Mouse (Mus musculus) limb, embryonic 11.5 days (tissue): Measurements from ENCODE around the gene Dus3l. TPM values are rescaled to one million over a fixed set of nuclear protein-coding genes. Genes with fewer than 3 reads are reported as not detected.

ENCODE experiments used
- ATAC-seq: fragments of 200-750 bp; cut with Nextera tagmentation; 2 replicates; pipeline ENCODE4 v1.8.0; 2017; ENCODE audit warnings: low read depth; ENCODE audit not compliant: insufficient number of reproducible peaks, low FRiP score, low TSS enrichment
- DNase-seq: peaks from one replicate; pipeline ENCODE4 v3.0.0-alpha.2; 2015; ENCODE audit warnings: low spot score
- H3K27ac ChIP-seq: fragments of 300-500 bp; sonication (generic); replicated peaks from 2 replicates; pipeline ENCODE4 v1.5.1; 2014; ENCODE audit warnings: low read depth, mild to moderate bottlenecking, low read length
- H3K27me3 ChIP-seq: fragments of 300-500 bp; sonication (generic); 2 replicates; pipeline ENCODE4 v1.6.1; 2014; ENCODE audit warnings: mild to moderate bottlenecking, low read length, mixed read lengths; ENCODE audit not compliant: control insufficient read depth, insufficient read depth
- H3K36me3 ChIP-seq: fragments of 300-500 bp; sonication (generic); 2 replicates; pipeline ENCODE4 v1.6.1; 2014; ENCODE audit warnings: mild to moderate bottlenecking, low read length, moderate library complexity, mixed read lengths; ENCODE audit not compliant: control insufficient read depth, insufficient read depth
- H3K4me1 ChIP-seq: fragments of 300-500 bp; sonication (generic); 2 replicates; pipeline ENCODE4 v1.6.1; 2014; ENCODE audit warnings: low read length, mixed read lengths; ENCODE audit not compliant: control insufficient read depth, insufficient read depth
- H3K4me2 ChIP-seq: fragments of 300-500 bp; sonication (generic); 2 replicates; pipeline ENCODE4 v1.6.1; 2014; ENCODE audit warnings: low read depth, mild to moderate bottlenecking, moderate library complexity; ENCODE audit not compliant: severe bottlenecking
- H3K4me3 ChIP-seq: fragments of 300-500 bp; sonication (generic); 2 replicates; pipeline ENCODE4 v1.5.1; 2014; ENCODE audit warnings: low read depth, low read length
- H3K9ac ChIP-seq: fragments of 300-500 bp; sonication (generic); 2 replicates; pipeline ENCODE4 v1.6.1; 2014; ENCODE audit warnings: mild to moderate bottlenecking, low read length
- H3K9me3 ChIP-seq: fragments of 300-500 bp; sonication (generic); 2 replicates; pipeline ENCODE4 v1.6.1; 2016; ENCODE audit warnings: low read length; ENCODE audit not compliant: control insufficient read depth
- WGBS: fragments of 180-500 bp; shearing (Covaris S2); extraction: QIAGEN DNeasy Blood & Tissue Kit; methylation state at CpG from one replicate; pipeline ENCODE4 v1.1.7; 2014; 5-methylcytosine and 5-hydroxymethylcytosine counted together
- polyA plus RNA-seq: library from polyadenylated mRNA; unstranded; fragments of >200 nt; fragmentation: Nextera tagmentation; extraction: Ambion mirVana; gene quantifications from 2 replicates; pipeline ENCODE4 v1.2.1, GENCODE M21; 2014

The Dus3l gene
- polyA plus RNA-seq, 1 experiment from 2014 or later, result 37.3 TPM

- H3K4me1 ChIP-seq, result no peaks in the 10 kb centered on the region; the same call in 1 of the 2 replicates
- WGBS, result 18% methylated on average over 24 of the region's 24 CpGs
- no peak overlapping the region for H3K9ac ChIP-seq
- no peak overlapping the region for H3K4me3 ChIP-seq
- H3K27me3 ChIP-seq, result no peaks in the 10 kb centered on the region
- ATAC-seq (0 out of 2 replicates have a peak, but pooled peaks have one; percentile 37), DNase-seq (peak; percentile 88)
- H3K9me3 ChIP-seq, result no peaks in the 10 kb centered on the region
- no peak overlapping the region for H3K4me2 ChIP-seq
- no peak overlapping the region for H3K27ac ChIP-seq
- no peaks in the 10 kb centered on the region for H3K36me3 ChIP-seq
Measured at GRCm38 (mm10) chr17:56814316-56815056, 49.9 kb downstream of the Dus3l start.

DNA sequence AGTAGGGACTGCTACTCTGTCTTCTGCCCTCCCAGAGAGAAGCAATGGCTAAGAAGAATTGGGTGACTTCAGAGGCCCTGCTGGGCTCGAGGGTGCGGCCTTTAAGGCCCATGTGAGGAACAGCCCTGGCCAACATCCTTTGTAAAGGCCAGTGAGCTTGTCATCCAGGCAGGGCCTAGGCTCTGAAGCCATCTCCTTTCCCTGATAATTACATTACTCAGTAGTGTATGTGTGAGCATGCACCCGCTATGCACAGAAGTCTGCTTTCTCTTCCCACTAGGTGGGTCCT, 50.4 kb downstream of the Dus3l start:
- no peaks in the 10 kb centered on the region for H3K27me3 ChIP-seq
- ATAC-seq (no peak), DNase-seq (no peak)
- no peak overlapping the region for H3K27ac ChIP-seq
- H3K4me1 ChIP-seq, result no peaks in the 10 kb centered on the region; the same call in 1 of the 2 replicates
- no peaks in the 10 kb centered on the region for H3K36me3 ChIP-seq
- H3K9me3 ChIP-seq, result no peaks in the 10 kb centered on the region
- no peak overlapping the region for H3K9ac ChIP-seq
- H3K4me2 ChIP-seq, result no peak overlapping the region
- H3K4me3 ChIP-seq, result no peak overlapping the region
- WGBS, result 86% methylated on average over 3 of the region's 3 CpGs

DNA sequence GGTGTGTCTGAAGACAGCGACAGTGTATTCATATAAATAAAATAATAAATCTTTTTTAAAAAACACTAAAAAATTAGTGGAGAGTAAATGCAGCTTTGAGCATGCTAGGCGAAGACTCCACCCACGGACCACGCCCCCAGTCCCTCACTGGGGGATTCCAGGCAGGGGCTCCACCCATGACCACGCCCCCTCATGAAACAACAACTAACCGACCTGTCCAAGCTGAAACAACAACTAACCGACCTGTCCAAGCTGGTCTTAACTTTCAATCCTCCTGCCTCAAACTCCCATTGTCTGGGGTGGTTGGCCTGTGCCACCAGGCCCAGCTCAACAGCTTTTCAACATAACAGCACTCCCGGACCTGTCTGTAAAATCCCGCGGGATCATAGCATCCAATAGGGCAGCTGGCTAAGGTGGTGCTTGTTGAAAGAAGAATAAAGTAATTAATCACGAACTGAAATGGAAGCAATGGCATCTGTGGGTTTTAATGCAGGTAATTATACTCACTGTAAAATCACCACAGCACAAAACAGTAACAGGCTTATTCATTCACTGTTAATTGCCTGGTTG, 53.6 kb downstream of the Dus3l start:
- Histone ChIP-seq H3K9me3 (no peaks in the 10 kb centered on the region), H3K4me2 (no peak overlapping the region), H3K9ac (no peak overlapping the region), H3K36me3 (no peaks in the 10 kb centered on the region), H3K4me1 (no peaks in the 10 kb centered on the region), H3K27me3 (no peaks in the 10 kb centered on the region), H3K27ac (no peak overlapping the region), H3K4me3 (no peak overlapping the region)
- WGBS, result 27% methylated on average over 11 of the region's 11 CpGs
- ATAC-seq (peak; percentile 24; the same call in 1 of the 2 replicates), DNase-seq (no peak)

DNA sequence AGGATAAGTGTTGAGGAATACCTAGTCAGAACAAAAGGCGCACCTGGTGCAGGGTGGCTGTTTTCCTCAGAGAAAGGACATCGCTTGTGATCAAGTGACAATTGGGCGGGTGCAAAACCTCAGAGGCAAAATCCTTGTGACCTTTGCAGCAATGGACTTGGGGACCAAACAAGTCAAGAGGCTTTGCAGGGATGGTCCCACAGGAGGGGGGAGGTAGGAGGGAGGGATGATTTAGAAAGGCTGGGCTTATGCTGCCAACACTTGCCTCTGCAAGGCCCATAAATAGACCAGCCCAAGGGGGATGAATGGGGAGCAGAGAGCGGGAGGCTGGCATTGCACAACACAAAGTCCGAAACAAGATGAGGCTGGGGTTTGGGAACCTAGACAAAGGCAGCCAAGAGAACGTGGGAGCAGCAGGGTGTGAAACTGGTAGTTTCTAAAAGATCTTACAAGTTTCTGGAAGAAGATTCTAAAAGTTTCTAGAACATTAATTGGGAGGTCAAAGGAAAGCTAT, 54.5 kb downstream of the Dus3l start:
- H3K9me3 ChIP-seq, result no peaks in the 10 kb centered on the region
- no peaks in the 10 kb centered on the region for H3K36me3 ChIP-seq
- H3K4me3 ChIP-seq, result no peak overlapping the region
- ATAC-seq (no peak), DNase-seq (no peak)
- 77% methylated on average over 6 of the region's 6 CpGs for WGBS
- H3K9ac ChIP-seq, result no peak overlapping the region
- no peaks in the 10 kb centered on the region for H3K27me3 ChIP-seq
- no peaks in the 10 kb centered on the region for H3K4me1 ChIP-seq
- no peak overlapping the region for H3K27ac ChIP-seq
- no peak overlapping the region for H3K4me2 ChIP-seq

Other genes starting within 250 kb of the Dus3l start
- gene Gm20219, start 210.4 kb upstream of the Dus3l start, polyA plus RNA-seq, result 0.73 and 0.84 TPM in 2 replicates
- 65.3 and 78.6 TPM in 2 replicates for gene Safb2, start 180.2 kb upstream of the Dus3l start, polyA plus RNA-seq
- 119 and 132 TPM in 2 replicates for gene Safb, start 179.9 kb upstream of the Dus3l start, polyA plus RNA-seq
- gene 2410015M20Rik, start 155.0 kb upstream of the Dus3l start, polyA plus RNA-seq, result 198 and 203 TPM in 2 replicates
- 1,726 and 1,764 TPM in 2 replicates for gene Rpl36, start 151.3 kb upstream of the Dus3l start, polyA plus RNA-seq
- gene Lonp1, start 137.9 kb upstream of the Dus3l start, polyA plus RNA-seq, result 61.9 and 66.3 TPM in 2 replicates
- gene Catsperd, start 136.6 kb upstream of the Dus3l start, polyA plus RNA-seq, result 0.61 and 0.85 TPM in 2 replicates
- 118 and 131 TPM in 2 replicates for gene Ranbp3, start 91.5 kb upstream of the Dus3l start, polyA plus RNA-seq
- gene Ndufa11, start 47.0 kb upstream of the Dus3l start, polyA plus RNA-seq, result 413 and 428 TPM in 2 replicates
- gene Vmac, start 46.7 kb upstream of the Dus3l start, polyA plus RNA-seq, result 19.7 and 21.1 TPM in 2 replicates
- gene Nrtn, start 7.2 kb upstream of the Dus3l start, polyA plus RNA-seq, result 19.0 and 19.9 TPM in 2 replicates
- gene Prr22, start 5.5 kb downstream of the Dus3l start, polyA plus RNA-seq, result 1.2 TPM in 2 replicates
- 2.7 and 2.9 TPM in 2 replicates for gene Rfx2, start 66.3 kb downstream of the Dus3l start, polyA plus RNA-seq
- not detected in 2 replicates for gene Acsbg2, start 109.7 kb downstream of the Dus3l start, polyA plus RNA-seq
- gene 1700061G19Rik, start 110.7 kb downstream of the Dus3l start, polyA plus RNA-seq, result 0.40 and 0.50 TPM in 2 replicates
- 33.6 and 43.1 TPM in 2 replicates for gene Mllt1, start 170.7 kb downstream of the Dus3l start, polyA plus RNA-seq
- gene Acer1, start 217.4 kb downstream of the Dus3l start, polyA plus RNA-seq, result not detected in 2 replicates
- gene Clpp, start 225.5 kb downstream of the Dus3l start, polyA plus RNA-seq, result 155 and 159 TPM in 2 replicates
- gene Alkbh7, start 232.6 kb downstream of the Dus3l start, polyA plus RNA-seq, result 40.2 and 42.1 TPM in 2 replicates
- 0.72 TPM in 1 of 2 replicates, not detected in the other for gene Pspn, start 235.3 kb downstream of the Dus3l start, polyA plus RNA-seq
- gene Gtf2f1, start 246.5 kb downstream of the Dus3l start, polyA plus RNA-seq, result 73.8 and 76.6 TPM in 2 replicates
- 0.21 and 0.37 TPM in 2 replicates for gene Gm17949, start 246.7 kb downstream of the Dus3l start, polyA plus RNA-seq